Mouse (Mus musculus): Measurements from ENCODE around the gene Kars. TPM values are rescaled to one million over a fixed set of nuclear protein-coding genes. Genes with fewer than 3 reads are reported as not detected.

The Kars gene
- polyA plus RNA-seq, 1 experiment = 199 TPM

DNA sequence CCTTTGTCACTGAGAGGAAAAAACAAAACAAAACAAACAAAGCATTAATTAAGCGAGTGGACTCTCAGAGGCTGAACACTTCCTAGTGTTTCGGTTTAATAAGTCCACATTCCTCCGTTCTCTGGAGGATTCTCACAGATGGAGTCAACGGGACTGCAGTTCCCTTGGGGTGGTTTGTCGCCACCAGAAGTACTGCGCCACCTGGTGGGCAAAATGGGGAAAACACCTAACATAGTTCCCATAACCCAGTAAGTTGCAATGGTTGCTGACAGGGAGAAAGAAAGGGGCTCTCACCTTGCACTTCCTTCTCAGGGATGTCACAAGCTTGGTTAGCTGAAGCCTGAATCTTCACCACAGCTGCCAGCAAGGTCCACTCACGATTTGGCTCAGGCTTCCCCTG is 21.2 kb downstream of the Kars start:
- TF ChIP-seq MAX (IDR thresholded peaks at IDR 0.05; ENCODE audit: low read depth) (no peak), USF1 (IDR thresholded peaks at IDR 0.05; ENCODE audit: low read depth) (no peak)
- Histone ChIP-seq H3K27me3 (ENCODE audit: control insufficient read depth, insufficient read depth, insufficient read length) (no peaks in the 10 kb centered on the region), H3K4me3 (no peak overlapping the region), H3K36me3 (ENCODE audit: control insufficient read depth, insufficient read depth) (peaks cover 26% of the 10 kb centered on the region), H3K79me2 (ENCODE audit: control insufficient read depth, insufficient read depth) (peaks cover 5% of the 10 kb centered on the region), H3K4me2 (ENCODE audit: low read depth) (no peak overlapping the region), H3ac (ENCODE audit: control insufficient read depth, insufficient read length) (no peak overlapping the region)

DNA sequence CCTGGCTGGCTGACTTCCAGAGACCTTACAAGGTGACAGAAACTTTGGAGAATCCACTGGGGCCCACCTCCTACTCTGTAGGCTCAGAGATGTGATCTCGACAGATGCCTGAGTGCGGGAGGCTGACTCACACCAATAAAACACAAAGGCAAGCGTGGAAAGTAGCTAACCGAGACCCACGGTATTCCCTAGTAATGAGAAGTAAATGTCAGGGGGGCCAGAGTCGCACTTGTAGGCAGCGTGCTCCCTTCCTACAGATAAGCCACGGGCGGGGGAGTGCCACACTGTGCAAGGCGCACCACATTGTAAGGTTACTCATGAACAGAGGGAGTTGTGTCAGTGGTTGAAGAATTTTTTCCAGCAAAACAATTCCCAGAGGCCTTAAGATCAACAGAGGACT is 26.6 kb downstream of the Kars start:
- TF ChIP-seq REST (IDR thresholded peaks at IDR 0.05; ENCODE audit: insufficient read depth, insufficient read length) (no peak), TCF3 (IDR thresholded peaks at IDR 0.05; ENCODE audit: insufficient read length, low read depth) (no peak), POLR2AphosphoS2 (IDR thresholded peaks at IDR 0.05; ENCODE audit: insufficient read length, low read depth) (no peak), POLR2A (IDR thresholded peaks at IDR 0.05; ENCODE audit: insufficient read length, low read depth) (no peak), USF1 (IDR thresholded peaks at IDR 0.05; ENCODE audit: low read depth) (no peak)
- H3K4me2 ChIP-seq (ENCODE audit: low read depth) = no peak overlapping the region
- no peak overlapping the region for H3K4me3 ChIP-seq
- H3ac ChIP-seq (ENCODE audit: control insufficient read depth, insufficient read length) = no peak overlapping the region
- peaks cover 31% of the 10 kb centered on the region for H3K36me3 ChIP-seq (ENCODE audit: control insufficient read depth, insufficient read depth)
- H3K79me2 ChIP-seq (ENCODE audit: control insufficient read depth, insufficient read depth) = no peaks in the 10 kb centered on the region
- H3K27me3 ChIP-seq (ENCODE audit: control insufficient read depth, insufficient read depth, insufficient read length) = no peaks in the 10 kb centered on the region

DNA sequence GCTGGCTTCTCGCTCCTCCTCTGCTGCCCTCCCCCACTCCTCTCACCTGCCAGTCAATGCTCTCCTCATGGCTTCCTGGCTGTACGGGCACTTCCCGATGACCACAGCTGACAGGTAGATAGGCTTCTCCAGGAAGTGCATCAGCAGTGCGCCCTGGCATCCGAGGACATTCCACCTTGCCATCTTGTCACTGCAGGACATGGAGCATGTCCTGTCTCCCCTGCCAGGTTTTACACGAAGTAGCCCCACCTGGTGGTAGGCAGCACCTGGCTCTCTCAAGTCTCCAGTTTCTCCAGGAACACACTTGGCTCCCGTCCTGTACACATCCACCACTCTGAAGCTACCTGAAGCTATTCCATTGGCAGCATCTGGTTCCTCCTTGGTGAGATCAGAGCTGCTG is 29.0 kb downstream of the Kars start:
- Histone ChIP-seq H3K4me3 (no peak overlapping the region), H3K4me2 (ENCODE audit: low read depth) (no peak overlapping the region), H3K79me2 (ENCODE audit: control insufficient read depth, insufficient read depth) (no peaks in the 10 kb centered on the region), H3K27me3 (ENCODE audit: control insufficient read depth, insufficient read depth, insufficient read length) (no peaks in the 10 kb centered on the region), H3K36me3 (ENCODE audit: control insufficient read depth, insufficient read depth) (peaks cover 26% of the 10 kb centered on the region), H3ac (ENCODE audit: control insufficient read depth, insufficient read length) (no peak overlapping the region)
- no peak for TF ChIP-seq POLR2A (IDR thresholded peaks at IDR 0.05; ENCODE audit: insufficient read length, low read depth)
- TF ChIP-seq POLR2AphosphoS2 (IDR thresholded peaks at IDR 0.05; ENCODE audit: insufficient read length, low read depth) = no peak
- TF ChIP-seq TCF12 (IDR thresholded peaks at IDR 0.05; ENCODE audit: insufficient read depth, poor library complexity, severe bottlenecking) = no peak
- TF ChIP-seq USF1 (IDR thresholded peaks at IDR 0.05; ENCODE audit: low read depth) = no peak
- no peak for TF ChIP-seq MAX (IDR thresholded peaks at IDR 0.05; ENCODE audit: low read depth)
- no peak for TF ChIP-seq SRF (IDR thresholded peaks at IDR 0.05; ENCODE audit: control insufficient read depth, insufficient read length, low read depth)
- TF ChIP-seq E2F4 (IDR thresholded peaks at IDR 0.05; ENCODE audit: insufficient read depth) = no peak
- no peak for TF ChIP-seq TCF3 (IDR thresholded peaks at IDR 0.05; ENCODE audit: insufficient read length, low read depth)

DNA sequence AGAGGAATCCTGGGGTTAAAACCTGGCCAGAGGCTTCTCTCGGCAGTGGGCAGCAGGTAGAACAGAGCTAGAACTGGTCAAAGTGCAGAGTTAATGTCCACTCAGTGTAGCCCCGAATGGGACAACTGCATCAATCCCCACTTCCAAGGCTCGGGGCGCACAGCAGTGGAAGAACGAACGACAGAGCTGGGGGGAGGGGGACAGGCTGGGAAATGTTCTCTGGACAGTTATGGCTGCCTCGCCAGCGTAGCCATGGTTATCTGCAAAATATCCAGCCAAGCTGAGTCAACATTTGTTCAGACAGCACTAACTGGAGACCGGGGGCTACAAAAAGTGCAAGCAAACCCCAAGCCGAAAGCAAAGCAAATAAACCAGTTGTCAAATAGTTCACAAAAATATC is 33.0 kb downstream of the Kars start:
- Histone ChIP-seq H3K79me2 (ENCODE audit: control insufficient read depth, insufficient read depth) (no peaks in the 10 kb centered on the region), H3K36me3 (ENCODE audit: control insufficient read depth, insufficient read depth) (peaks cover 12% of the 10 kb centered on the region), H3K4me3 (no peak overlapping the region), H3K4me2 (ENCODE audit: low read depth) (no peak overlapping the region), H3ac (ENCODE audit: control insufficient read depth, insufficient read length) (no peak overlapping the region), H3K27me3 (ENCODE audit: control insufficient read depth, insufficient read depth, insufficient read length) (no peaks in the 10 kb centered on the region)
- TF ChIP-seq CEBPB (IDR thresholded peaks at IDR 0.05; ENCODE audit: insufficient read depth, poor library complexity, severe bottlenecking) (no peak), E2F4 (IDR thresholded peaks at IDR 0.05; ENCODE audit: insufficient read depth) (no peak), POLR2A (IDR thresholded peaks at IDR 0.05; ENCODE audit: insufficient read length, low read depth) (no peak), USF1 (IDR thresholded peaks at IDR 0.05; ENCODE audit: low read depth) (no peak), SRF (IDR thresholded peaks at IDR 0.05; ENCODE audit: control insufficient read depth, insufficient read length, low read depth) (no peak), MAX (IDR thresholded peaks at IDR 0.05; ENCODE audit: low read depth) (no peak), MYOD1 (IDR thresholded peaks at IDR 0.05; ENCODE audit: control insufficient read depth in 1 of 3, insufficient read length in 2 of 3, low read depth in 2 of 3) (no peak)

DNA sequence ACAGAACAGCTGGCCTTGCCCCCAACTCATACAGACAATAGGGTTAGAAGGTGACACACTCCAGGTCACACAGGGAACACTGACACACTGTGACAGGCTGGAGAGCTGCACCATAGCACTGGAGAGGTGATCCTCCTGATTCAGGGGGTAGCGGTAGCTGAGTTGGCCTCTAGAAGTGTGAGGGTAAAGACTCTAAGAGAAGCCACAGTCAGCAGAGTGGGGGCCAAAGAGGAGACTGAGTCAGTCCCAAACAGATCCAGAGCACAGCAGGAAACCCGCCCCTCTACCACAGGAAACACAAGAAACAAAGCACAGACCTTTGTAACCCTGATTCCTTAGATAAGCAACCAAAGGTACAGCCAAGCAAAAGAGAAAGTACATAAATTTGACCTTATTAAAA is 34.8 kb downstream of the Kars start:
- TF ChIP-seq USF1 (IDR thresholded peaks at IDR 0.05; ENCODE audit: low read depth) = no peak
- TF ChIP-seq TCF12 (IDR thresholded peaks at IDR 0.05; ENCODE audit: insufficient read depth, poor library complexity, severe bottlenecking) = no peak
- no peak for TF ChIP-seq REST (IDR thresholded peaks at IDR 0.05; ENCODE audit: insufficient read depth, insufficient read length)
- no peak for TF ChIP-seq POLR2AphosphoS2 (IDR thresholded peaks at IDR 0.05; ENCODE audit: insufficient read length, low read depth)
- no peak for TF ChIP-seq POLR2A (IDR thresholded peaks at IDR 0.05; ENCODE audit: insufficient read length, low read depth)
- no peak for TF ChIP-seq CEBPB (IDR thresholded peaks at IDR 0.05; ENCODE audit: insufficient read depth, poor library complexity, severe bottlenecking)
- TF ChIP-seq E2F4 (IDR thresholded peaks at IDR 0.05; ENCODE audit: insufficient read depth) = no peak
- TF ChIP-seq TCF3 (IDR thresholded peaks at IDR 0.05; ENCODE audit: insufficient read length, low read depth) = no peak
- TF ChIP-seq MYOD1 (IDR thresholded peaks at IDR 0.05; ENCODE audit: control insufficient read depth in 1 of 3, insufficient read length in 2 of 3, low read depth in 2 of 3) = no peak
- H3K36me3 ChIP-seq (ENCODE audit: control insufficient read depth, insufficient read depth) = peaks cover 12% of the 10 kb centered on the region

DNA sequence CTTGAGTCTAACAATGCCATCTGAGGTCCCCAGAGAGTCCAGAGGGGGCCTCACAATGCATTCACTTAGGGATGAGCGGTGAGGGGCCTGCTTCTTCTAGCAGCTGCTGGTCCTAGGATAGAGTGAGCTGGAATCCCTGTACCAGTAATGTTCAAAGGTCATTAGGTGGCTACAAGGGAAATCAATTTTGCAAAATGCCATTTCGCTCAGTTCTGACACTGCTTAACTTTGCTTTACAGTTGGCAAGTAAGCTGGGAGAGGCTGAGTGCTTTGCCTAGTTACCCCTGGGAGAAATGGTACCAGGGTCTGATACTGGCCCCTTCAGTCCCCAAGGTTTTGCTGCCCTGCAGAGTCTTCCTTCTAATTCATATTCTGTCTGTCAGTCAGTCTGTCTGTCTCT is 35.4 kb downstream of the Kars start:
- Histone ChIP-seq H3K79me2 (ENCODE audit: control insufficient read depth, insufficient read depth) (no peaks in the 10 kb centered on the region), H3K4me3 (no peak overlapping the region), H3K36me3 (ENCODE audit: control insufficient read depth, insufficient read depth) (peaks cover 7% of the 10 kb centered on the region), H3ac (ENCODE audit: control insufficient read depth, insufficient read length) (no peak overlapping the region), H3K4me2 (ENCODE audit: low read depth) (no peak overlapping the region), H3K27me3 (ENCODE audit: control insufficient read depth, insufficient read depth, insufficient read length) (no peaks in the 10 kb centered on the region)
- TF ChIP-seq TCF3 (IDR thresholded peaks at IDR 0.05; ENCODE audit: insufficient read length, low read depth) = no peak
- TF ChIP-seq REST (IDR thresholded peaks at IDR 0.05; ENCODE audit: insufficient read depth, insufficient read length) = no peak
- no peak for TF ChIP-seq MAX (IDR thresholded peaks at IDR 0.05; ENCODE audit: low read depth)
- no peak for TF ChIP-seq POLR2A (IDR thresholded peaks at IDR 0.05; ENCODE audit: insufficient read length, low read depth)
- TF ChIP-seq MYOG (IDR thresholded peaks at IDR 0.05; ENCODE audit: control insufficient read depth in 1 of 3, insufficient read depth in 1 of 3, insufficient read length in 2 of 3, low read depth in 2 of 3) = no peak
- TF ChIP-seq MYOD1 (IDR thresholded peaks at IDR 0.05; ENCODE audit: control insufficient read depth in 1 of 3, insufficient read length in 2 of 3, low read depth in 2 of 3) = no peak
- TF ChIP-seq E2F4 (IDR thresholded peaks at IDR 0.05; ENCODE audit: insufficient read depth) = no peak

More for the DNA sequence above, 34.8 kb downstream of the Kars start:
- no peaks in the 10 kb centered on the region for H3K79me2 ChIP-seq (ENCODE audit: control insufficient read depth, insufficient read depth)
- no peak overlapping the region for H3K4me2 ChIP-seq (ENCODE audit: low read depth)
- no peak overlapping the region for H3K4me3 ChIP-seq
- H3K27me3 ChIP-seq (ENCODE audit: control insufficient read depth, insufficient read depth, insufficient read length) = no peaks in the 10 kb centered on the region
- H3ac ChIP-seq (ENCODE audit: control insufficient read depth, insufficient read length) = no peak overlapping the region
